Mouse (Mus musculus): ENCODE results near the gene Snx18. TPM values are rescaled to one million over a fixed set of nuclear protein-coding genes. Genes with fewer than 3 reads are reported as not detected.
A peak's percentile ranks its signal among the peaks of the same experiment; 100 is the strongest.

The Snx18 gene
- total RNA-seq (2021), result 10 to 100 TPM; 22.3 to 24.9 TPM
- long read RNA-seq, experiment 1, full-length matches to known transcripts, result 32 of 37 reads
- long read RNA-seq, experiment 1, partial matches to known transcripts, result 0 of 37 reads
- long read RNA-seq, experiment 1, other reads (novel, unspliced or antisense), result 5 of 37 reads
- long read RNA-seq, experiment 2, full-length matches to known transcripts, result 55 of 64 reads
- long read RNA-seq, experiment 2, partial matches to known transcripts, result 0 of 64 reads
- long read RNA-seq, experiment 2, other reads (novel, unspliced or antisense), result 9 of 64 reads

GRCm38 (mm10) chr13:113617891-113618823 is at the start of gene Snx18:
Gene Snx18 (minus strand): TSS chr13:113618564.
- peak; percentile 86 to 90 for DNase-seq (ENCODE audit: low spot score in 2 of 2)

- DNase-seq (ENCODE audit: low spot score in 2 of 2), result no peak
These were observed 45.5 kb upstream of the Snx18 start for GRCm38 (mm10) chr13:113663883-113664282.

GRCm38 (mm10) chr13:113663151-113663779 is 44.9 kb upstream of the Snx18 start, which contains the start of gene Hspb3:
Gene Hspb3 (minus strand): TSS chr13:113663676.
- DNase-seq (ENCODE audit: low spot score in 2 of 2), result peak; percentile 5 to 24

- no peak for DNase-seq (ENCODE audit: low spot score in 2 of 2)
These were observed 43.5 kb upstream of the Snx18 start for GRCm38 (mm10) chr13:113661826-113662271.

GRCm38 (mm10) chr13:113660576-113661310 is 42.4 kb upstream of the Snx18 start:
- no peak for DNase-seq (ENCODE audit: low spot score in 2 of 2)

GRCm38 (mm10) chr13:113657204-113657603 is 38.8 kb upstream of the Snx18 start:
- DNase-seq (ENCODE audit: low spot score in 2 of 2), result no peak

GRCm38 (mm10) chr13:113656639-113657038 is 38.3 kb upstream of the Snx18 start:
- no peak for DNase-seq (ENCODE audit: low spot score in 2 of 2)

- DNase-seq (ENCODE audit: low spot score in 2 of 2), result no peak
These were observed 37.1 kb upstream of the Snx18 start for GRCm38 (mm10) chr13:113655511-113655910.

- no peak for DNase-seq (ENCODE audit: low spot score in 2 of 2)
These were observed 22.7 kb upstream of the Snx18 start for GRCm38 (mm10) chr13:113640944-113641597.

GRCm38 (mm10) chr13:113638914-113639313 is 20.6 kb upstream of the Snx18 start:
- no peak for DNase-seq (ENCODE audit: low spot score in 2 of 2)

GRCm38 (mm10) chr13:113635799-113636222 is 17.4 kb upstream of the Snx18 start:
- no peak for DNase-seq (ENCODE audit: low spot score in 2 of 2)

GRCm38 (mm10) chr13:113634732-113635481 is 16.5 kb upstream of the Snx18 start:
- DNase-seq (ENCODE audit: low spot score in 2 of 2), result no peak

GRCm38 (mm10) chr13:113632506-113632905 is 14.1 kb upstream of the Snx18 start:
- DNase-seq (ENCODE audit: low spot score in 2 of 2), result no peak

GRCm38 (mm10) chr13:113627601-113628000 is 9.2 kb upstream of the Snx18 start:
- DNase-seq (ENCODE audit: low spot score in 2 of 2), result no peak

GRCm38 (mm10) chr13:113622865-113623255 is 4.5 kb upstream of the Snx18 start:
- DNase-seq (ENCODE audit: low spot score in 2 of 2), result no peak

- DNase-seq (ENCODE audit: low spot score in 2 of 2), result no peak
These were observed 3.9 kb upstream of the Snx18 start for GRCm38 (mm10) chr13:113622122-113622864.

GRCm38 (mm10) chr13:113619003-113619402 is 639 bp upstream of the Snx18 start:
- DNase-seq (ENCODE audit: low spot score in 2 of 2), result peak; percentile 25 to 29

- DNase-seq (ENCODE audit: low spot score in 2 of 2), result no peak
These were observed 950 bp downstream of the Snx18 start for GRCm38 (mm10) chr13:113617338-113617890.

All from adrenal gland, adult 18-20 months (tissue).